Mouse (Mus musculus): ENCODE data around the gene Parp3.

The Parp3 gene

DNA sequence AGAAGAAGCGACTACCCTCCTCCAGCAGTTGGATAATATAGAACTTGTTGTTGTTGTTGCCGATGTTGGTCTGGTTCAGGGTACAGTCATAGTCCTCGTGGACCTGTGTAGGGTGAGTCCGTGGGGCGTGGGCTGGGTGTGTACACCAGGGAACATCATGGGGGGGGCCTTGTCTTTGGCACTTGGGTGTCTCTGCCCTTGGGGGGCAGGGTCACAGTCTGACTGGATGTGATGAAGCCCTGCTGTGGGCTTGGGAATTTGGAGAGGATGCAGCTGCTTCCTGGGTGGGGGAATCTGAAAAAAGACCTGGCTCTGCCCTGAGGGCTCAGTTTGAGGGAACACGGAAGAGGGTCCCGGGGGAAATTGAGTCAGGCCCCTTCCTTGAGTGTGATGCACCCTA, 1.7 kb downstream of the Parp3 start:
- in situ Hi-C loops (cut with MboI, MseI): no loop called here

DNA sequence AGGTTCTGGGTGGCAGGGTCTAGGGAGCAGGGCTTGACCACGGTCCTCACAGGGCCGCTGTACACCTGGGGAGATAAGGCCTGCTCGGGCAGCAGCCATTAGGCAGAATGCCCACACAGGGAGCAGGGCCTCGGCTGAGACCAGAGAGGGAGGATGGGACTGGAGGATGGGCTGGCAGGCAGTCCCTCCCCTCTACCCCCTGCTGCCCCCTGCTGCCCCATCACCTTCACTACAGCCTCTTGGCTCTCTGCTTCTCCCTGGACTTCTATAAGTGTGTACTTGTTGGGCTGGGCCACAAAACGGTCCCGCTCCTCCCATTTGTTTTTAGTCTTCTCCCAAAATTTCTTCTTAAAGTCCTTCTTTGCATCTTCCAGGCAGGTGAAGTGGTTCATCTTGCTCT, 2.3 kb downstream of the Parp3 start:
- in situ Hi-C loops (cut with MboI, MseI): no loop called here

DNA sequence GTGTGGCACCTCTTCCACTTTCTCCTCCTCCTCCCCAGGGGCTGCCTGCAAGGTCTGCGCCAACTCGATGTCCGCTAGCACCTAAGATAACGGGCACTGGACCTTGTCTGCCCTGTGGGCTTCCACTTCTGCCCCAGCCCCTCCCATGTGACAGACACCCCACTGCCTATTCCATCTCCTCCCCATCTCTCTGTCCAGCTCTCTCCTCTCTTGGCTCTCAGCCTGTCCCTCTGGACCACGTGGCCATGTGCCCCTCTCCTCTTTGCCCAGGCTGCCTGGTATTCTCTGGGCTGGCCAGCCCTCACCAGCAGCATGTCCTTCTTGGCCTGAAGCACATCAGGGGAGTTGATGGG, 3.0 kb downstream of the Parp3 start:
- in situ Hi-C loops (cut with MboI, MseI): no loop called here

DNA sequence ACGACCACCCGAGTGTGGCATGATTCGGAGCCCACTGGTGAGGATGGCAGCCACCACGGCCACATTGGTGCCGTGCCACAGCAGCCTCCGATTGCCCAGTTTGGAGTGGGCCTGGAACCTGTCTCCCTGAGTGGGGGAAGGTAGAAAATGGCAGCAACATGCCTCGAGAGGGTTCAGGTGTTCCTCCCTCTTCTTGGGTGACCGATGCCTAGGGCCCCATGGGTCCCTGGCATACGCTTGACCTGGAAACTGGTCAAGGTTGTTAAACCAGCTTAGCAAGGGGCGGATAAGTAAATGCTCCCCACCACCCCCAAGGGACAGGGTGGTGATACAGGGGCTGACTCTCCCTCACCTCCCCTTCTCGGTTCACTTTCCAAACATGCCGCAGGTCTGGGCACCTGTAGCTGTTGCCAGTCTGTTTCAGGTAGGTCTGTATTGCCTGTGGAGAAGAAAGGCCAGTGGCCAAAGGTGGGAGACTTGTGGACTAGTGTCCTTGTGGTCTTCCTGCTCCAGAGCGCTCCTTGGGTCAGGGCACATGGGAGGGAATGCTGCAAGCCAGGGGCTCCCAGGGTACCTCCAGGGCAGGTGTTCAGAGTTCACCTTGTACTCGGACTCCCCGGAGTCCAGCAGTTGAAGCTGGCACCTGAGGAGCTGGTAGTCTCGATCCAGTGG, 3.5 kb downstream of the Parp3 start:
- in situ Hi-C loops (cut with MboI, MseI): no loop called here

DNA sequence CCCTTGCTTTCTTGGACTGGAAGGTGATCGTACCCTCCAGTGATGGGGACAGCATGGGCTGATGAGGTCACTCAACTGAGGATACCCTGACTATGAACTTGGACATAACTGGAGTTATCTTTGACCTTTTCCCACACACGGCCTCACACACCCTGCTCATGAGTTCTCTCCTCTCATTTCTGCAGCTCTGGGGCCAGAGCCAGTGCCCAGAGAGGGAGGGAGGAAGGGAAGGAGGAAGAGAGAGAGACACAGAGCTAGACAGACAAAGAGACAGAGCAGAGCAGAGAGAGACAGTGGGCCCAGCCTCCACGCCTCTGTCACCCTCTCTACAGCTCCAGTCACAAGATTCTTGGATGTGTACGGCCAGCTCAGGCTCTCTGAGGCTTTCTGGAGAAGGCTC, 4.4 kb downstream of the Parp3 start:
- in situ Hi-C loops (cut with MboI, MseI): no loop called here

DNA sequence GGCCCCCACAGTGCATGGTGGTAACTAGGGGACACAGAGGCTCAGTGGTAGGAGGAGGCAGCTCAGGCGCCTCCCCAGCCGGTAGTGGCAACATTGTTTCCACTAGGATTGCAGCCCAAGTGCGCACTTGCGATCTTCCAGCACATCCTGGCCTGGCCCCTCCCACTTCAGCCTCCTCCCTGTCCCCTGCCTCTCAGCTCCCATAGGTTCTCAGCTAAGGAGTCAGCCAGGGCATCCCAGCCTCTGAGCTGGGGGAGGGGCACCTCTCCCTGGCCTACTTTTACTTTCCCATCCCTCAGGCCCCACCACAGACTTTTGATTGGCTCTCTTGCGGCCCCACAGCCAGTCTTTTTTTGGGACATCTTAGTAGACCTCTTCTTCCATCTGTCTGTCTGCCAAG, 4.9 kb downstream of the Parp3 start:
- in situ Hi-C loops (cut with MboI, MseI): no loop called here

DNA sequence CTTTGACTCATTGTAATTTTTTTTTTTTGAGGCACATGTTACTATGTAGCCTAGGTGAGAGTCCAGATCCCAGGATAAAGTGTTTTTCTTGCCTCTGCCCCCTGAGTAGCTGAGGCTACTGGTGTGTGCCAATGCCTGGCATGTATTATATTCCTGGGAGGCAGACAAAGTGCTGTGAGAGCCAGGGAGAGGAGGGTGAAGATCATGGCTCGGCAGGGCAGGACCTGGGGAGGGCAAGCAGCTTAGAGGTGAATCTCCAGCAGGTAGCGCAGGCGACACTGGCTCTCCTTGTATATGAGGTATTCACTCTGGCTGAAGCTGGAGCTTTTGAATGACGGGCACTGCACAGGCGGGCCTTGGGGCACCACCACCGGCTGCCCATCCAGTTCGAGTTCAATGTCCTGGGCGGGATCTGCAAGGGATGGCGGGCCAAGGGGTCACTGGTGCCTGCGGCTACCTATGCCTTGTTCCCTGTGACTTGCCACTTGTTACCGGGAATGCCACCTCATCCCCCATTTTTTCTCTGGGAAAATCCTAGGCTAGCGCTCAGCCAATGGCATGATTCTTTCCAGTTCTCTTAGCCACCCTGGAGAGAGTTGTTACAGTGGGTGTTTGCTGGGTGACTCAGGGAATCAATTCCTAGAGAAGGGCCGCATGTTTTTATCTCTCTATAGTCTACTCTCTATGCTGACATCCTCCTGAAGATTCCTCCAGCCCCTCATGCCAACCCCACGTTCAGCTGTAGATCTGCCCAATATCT, 5.6 kb downstream of the Parp3 start:
- in situ Hi-C loops (cut with MboI, MseI): no loop called here

DNA sequence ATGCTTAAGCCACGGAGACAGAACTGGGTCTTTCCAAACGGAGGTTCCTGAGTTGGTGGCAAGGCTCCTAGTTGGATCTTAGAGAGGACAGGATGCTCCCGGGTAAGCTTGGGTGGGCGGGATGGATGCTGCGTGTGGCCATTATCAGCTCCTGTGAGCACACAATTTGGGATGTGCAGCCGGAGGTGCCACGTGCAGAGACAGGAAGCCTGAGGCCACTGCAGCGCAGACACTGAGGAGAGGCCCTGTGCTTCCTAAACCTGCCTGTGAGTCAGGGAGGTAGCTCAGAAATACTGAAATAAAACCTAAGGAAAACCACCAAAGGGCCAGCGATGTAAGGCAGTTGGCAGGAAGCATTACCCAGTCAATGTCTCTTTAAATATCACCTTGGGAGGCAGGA, 7.0 kb downstream of the Parp3 start:
- in situ Hi-C loops (cut with MboI, MseI): no loop called here

DNA sequence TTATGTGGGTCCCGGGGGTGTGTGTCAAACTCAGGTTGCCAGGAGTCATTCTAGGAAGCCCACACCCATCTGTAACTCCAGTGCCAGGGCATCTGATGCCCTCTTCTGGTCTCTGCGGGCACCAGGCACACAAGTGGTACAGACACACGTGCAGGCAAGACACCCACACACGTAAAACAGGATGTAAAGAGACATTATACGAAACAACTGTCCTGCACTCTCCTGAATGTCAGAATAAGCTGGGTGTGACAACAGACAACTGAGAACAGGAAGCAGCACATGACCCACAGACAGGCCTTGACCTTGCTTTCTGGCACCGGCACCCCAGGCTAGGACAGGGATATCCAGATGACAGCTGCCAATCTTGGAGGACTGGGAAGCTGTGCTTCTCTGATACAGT, 7.4 kb downstream of the Parp3 start:
- in situ Hi-C loops (cut with MboI, MseI): no loop called here

DNA sequence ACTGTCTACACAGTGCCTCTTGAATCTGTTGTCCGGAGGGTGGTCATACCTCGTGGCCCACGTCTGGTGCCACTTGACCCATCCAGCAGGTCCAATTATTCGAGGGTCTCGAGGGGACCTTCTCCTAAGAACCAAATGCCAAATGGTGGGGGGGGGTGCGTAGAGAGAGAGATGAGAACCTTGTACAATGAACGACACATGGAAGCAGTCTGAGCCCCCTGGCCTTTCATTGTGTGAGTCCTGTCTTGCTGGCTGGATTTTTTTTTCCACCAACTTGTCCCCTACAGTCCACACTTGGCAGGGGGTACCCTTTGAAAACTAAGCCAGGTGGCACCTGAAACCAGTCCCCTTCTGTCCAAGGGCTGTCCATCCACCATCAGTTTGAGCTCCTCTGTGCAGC, 9.0 kb downstream of the Parp3 start:
- in situ Hi-C loops (cut with MboI, MseI): no loop called here

DNA sequence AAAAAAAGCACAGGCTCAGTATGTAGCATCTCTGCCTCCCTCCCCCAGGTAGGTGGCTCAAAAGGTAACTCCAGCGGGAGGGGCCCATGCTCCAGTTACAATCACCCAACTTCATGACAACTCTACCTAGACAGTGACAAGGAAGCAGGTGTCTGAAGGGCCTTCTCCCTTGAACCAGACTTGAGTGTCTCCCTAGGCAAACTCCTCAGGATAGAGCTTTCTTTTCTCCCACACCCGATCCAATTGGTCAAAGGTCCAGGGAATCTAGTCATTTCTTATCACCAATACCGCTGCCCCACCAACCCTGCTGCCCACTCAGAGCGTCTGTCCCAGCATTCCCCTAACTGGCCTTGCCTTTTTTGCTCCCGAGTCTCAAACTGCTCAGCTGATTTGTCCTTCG, 10.0 kb downstream of the Parp3 start:
- in situ Hi-C loops (cut with MboI, MseI): no loop called here

DNA sequence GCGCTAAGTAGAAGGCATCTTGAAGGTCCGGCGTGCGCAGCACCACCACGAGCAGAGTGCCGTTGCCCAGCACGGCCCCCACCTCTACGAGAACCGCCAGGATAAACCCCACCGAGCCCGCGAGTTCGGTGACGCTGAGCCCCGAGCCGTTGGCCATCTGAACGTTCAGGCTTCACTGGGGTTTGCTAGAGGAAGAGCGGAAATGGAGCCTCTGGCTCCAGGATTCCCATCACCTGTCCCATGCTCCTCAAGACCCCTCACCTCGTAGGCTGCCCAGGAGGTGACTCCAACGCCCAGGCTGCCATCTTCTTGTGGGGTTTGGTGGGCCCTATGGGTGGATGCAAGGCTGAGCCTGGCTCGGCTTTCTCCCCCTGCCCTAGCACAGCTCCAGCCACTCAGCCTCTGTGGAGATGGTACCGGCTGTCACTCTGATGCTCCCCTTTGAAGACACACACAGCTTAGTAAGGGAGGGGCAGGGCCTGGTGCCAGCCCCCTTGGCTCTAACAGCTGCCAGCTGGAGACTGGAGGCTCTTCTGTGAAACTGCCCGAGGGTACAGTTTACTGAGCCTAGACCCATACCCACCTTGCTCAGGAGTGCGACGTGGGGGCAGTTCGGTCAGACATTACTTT, 11.1 kb downstream of the Parp3 start, which contains the start of gene Gpr62:
Gpr62 (minus strand) TSS at position 368 of the 630 bp plus-strand sequence.
- in situ Hi-C loops (cut with MboI, MseI): no loop called here

DNA sequence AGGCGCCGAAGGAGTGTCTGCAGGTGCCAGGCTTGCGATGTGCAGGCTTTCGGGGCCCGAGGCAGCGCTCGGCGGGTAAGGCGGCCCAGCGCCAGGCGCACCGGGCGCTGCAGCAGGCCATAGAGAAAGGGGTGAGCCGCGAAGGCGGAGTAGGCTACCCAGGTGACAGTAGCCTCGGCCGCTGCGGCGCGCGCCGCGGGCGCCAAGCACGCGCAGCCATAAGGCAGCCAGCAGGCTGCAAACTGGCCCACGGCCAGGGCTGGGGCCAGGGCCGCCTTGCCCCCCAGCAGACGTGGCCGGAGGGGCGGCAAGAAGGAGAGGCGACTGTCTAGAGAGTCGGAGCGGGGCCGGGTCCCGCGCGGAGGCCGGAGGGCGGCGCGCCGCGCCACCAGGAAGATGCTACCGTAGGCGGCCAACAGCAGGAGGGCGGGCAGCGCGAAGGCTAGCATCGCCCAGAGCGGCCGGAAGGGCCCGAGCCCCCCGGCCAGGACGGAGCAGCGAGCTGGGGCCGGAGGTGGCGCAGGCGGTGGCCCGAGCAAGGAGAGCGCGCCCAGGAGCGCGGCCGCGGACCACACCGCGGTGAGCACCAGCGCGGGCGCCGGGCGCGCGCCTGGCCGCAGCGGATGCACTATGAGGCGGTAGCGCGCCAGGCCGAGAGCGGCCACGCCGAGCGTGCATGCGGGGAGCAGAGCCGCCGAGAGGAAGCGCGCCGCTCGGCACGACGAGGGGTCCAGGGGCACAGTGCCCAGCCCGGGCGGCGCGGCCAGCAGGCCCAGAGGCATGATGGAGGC, 11.8 kb downstream of the Parp3 start:
- in situ Hi-C loops (cut with MboI, MseI): no loop called here

DNA sequence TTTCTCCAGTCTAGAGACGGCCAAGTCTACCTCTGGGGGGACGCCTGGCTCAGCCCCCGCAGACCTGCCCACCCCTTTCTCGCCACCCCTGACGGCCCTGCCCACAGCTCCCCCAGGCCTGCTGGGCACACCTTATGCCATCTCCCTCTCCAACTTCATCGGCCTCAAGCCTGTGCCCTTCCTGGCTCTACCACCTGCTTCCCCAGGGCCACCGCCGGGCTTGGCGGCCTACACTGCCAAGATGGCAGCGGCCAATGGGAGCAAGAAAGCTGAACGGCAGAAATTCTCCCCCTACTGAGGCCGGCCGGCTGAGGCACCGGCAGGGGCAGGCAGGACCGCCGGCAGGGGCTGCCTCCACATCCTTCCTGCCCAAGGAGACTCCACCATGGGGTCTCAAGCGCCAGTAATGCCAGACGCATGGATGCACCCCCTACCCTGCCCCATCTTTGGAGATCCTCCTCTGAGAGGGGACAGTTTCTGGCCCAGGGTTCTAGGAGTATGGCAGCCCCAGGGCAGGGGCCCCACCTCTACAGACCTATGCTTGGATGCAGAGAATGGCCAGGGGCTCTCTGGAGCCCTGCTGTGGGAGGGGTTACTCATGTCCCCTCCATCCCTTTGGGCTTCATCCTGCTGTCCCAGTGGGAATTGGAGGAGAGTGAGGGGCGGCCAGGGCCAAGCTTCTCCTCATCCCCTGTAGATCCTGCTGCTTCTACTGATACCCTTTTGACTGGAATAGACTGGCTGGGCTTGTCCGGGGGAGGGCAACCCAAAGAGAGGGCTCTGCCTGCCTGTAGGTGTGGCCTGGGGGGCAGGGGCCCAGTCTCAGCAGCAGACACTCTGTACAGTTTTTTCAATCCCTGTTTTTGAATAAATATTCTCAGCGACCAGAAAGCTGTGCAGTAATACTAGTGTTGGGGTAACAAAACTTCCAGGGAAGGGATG, 13.4 kb downstream of the Parp3 start:
- in situ Hi-C loops (cut with MboI, MseI): no loop called here

DNA sequence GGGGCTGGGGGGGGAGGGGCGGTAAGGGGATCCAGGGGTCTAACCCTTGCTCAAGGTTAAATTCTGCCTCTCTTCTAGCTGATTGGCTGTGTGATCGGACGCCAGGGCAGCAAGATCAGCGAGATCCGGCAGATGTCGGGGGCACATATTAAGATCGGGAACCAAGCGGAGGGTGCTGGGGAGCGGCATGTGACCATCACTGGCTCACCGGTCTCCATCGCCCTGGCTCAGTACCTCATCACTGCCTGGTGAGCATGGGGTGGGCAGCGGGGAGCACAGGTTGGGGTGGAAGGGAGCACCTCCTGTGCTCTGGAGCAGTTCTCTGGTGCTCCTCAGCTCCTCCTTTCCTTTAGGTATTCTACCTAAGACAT, 14.3 kb downstream of the Parp3 start:
- in situ Hi-C loops (cut with MboI, MseI): no loop called here

DNA sequence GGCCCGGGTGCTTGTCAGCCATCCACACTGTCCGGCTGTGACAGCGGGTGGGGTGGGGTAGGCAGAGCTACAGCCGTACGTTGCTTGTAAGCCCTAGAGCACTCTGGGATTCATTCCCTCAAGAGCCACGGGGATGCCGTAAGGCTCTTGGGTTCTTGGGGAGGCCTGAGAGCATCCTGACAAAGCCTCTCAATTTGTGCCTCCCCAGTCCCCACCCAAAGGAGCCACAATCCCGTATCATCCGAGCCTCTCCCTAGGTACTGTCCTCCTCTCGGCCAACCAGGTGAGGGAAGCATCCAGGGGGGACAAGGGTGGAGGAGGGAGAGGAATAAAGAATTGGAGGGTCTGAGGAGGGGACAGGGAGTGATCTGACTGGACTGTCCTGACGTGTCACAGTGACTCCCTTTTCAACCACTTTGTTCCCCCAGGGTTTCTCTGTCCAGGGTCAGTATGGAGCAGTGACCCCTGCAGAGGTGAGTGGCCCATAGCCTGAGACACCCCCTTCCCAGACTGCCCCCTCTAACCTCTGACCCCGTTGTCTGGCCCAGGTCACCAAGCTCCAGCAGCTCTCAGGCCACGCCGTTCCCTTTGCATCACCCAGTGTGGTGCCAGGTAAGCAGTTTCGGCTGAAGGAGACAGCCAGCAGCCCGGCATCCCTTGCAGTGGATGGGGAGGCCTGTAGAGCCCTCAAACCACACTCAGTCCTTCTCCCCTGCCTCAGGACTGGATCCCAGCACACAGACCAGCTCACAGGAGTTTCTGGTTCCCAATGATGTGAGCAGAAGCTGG, 14.9 kb downstream of the Parp3 start:
- in situ Hi-C loops (cut with MboI, MseI): no loop called here

DNA sequence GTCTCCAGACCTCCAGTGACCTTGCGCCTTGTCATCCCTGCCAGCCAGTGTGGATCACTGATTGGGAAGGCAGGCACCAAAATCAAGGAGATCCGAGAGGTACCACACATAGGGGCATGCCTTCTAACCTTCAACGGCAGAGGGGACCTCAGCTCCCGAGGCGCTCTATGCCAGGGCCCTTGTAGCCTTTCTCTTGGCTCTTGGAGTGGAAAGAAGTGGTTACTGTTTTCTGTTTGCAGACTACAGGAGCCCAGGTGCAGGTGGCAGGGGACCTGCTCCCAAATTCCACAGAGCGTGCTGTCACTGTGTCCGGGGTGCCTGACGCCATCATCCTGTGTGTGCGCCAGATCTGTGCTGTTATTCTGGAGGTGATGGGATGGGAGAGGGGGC, 15.7 kb downstream of the Parp3 start:
- in situ Hi-C loops (cut with MboI, MseI): no loop called here

DNA sequence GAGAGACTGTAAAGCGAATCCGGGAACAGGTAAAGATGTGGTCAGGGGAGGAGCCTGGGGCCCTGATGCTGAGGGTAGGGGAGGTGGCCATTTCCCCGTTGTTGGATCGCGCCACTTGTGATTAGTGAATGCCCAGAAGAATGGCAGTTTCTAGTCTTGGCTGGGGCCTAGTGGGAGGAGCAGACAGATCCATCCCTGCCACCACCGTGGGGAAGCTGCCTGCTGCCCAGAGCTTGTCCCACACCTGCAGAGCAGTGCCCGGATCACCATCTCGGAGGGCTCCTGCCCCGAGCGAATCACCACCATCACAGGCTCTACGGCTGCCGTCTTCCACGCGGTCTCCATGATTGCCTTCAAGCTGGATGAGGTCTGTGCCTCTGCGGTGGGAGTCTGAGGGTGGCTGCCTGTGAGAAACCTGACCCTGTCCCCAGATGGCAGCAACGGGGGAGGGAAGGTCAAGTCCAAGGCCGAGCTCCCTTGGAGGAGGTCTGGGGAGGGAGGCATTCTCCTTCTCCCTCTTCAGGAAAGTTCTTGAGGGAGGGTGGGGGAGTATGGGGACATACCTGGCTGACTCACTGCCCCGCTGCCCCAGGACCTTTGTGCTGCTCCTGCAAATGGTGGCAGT, 16.2 kb downstream of the Parp3 start:
- in situ Hi-C loops (cut with MboI, MseI): no loop called here

DNA sequence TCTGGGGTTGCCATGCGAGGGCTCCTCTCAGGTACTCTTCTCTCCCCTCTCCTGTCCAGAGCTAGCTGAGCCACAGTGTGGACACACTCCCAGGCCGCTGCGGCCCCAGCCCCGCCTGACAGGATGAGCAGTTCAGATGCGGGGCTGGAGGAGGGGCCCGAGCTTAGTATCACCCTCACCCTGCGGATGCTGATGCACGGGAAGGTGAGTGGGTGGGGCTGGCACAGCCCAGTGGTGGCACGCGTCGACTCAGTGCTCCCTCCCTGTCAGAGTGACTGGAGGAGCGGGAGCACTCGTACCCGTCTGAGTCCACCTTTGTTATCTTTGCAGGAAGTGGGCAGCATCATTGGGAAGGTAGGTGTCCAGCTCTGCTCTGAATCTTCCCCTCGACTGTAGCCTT, 16.8 kb downstream of the Parp3 start:
- in situ Hi-C loops (cut with MboI, MseI): no loop called here

DNA sequence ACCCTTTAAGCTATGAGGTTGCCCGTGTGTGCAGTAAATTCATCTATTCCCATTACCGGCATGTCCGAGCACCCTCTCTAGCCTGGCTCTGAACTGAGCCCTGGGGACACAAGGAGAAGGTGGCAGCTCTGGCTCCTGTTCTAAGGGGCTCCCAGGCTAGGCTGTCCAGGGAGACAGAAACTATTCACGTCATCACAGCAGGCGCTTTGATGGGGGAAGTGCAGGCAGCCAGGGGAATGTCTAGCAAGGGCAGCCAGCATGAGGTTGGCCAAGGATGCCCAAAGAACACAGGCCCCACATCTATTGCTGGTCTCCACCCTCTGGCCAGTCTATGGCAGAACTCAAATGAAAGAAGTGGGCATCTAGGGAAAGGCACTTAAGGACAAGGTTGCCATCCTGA, 18.8 kb downstream of the Parp3 start:
- in situ Hi-C loops (cut with MboI, MseI): no loop called here

Data from T-helper 1 cell (primary cell).